Mouse (Mus musculus) hindbrain, embryonic 15.5 days (tissue): ENCODE measurements around the gene Herc6. TPM values are rescaled to one million over a fixed set of nuclear protein-coding genes. Genes with fewer than 3 reads are reported as not detected.
A peak's percentile ranks its signal among the peaks of the same experiment; 100 is the strongest.

Source experiments
- ATAC-seq: fragments of 200-750 bp; cut with Nextera tagmentation; 2 replicates; pipeline ENCODE4 v1.8.0; 2017; ENCODE audit warnings: low read depth, moderate number of reproducible peaks, moderate TSS enrichment; ENCODE audit not compliant: low FRiP score
- H3K27ac ChIP-seq: fragments of 300-500 bp; sonication (generic); replicated peaks from 2 replicates; pipeline ENCODE4 v1.5.1; 2015; ENCODE audit warnings: mild to moderate bottlenecking, inconsistent platforms
- H3K27me3 ChIP-seq: fragments of 300-500 bp; sonication (generic); 2 replicates; pipeline ENCODE4 v1.6.1; 2015; ENCODE audit warnings: control low read depth, inconsistent platforms
- H3K36me3 ChIP-seq: fragments of 300-500 bp; sonication (generic); 2 replicates; pipeline ENCODE4 v1.6.1; 2015; ENCODE audit warnings: control low read depth, inconsistent platforms
- H3K4me1 ChIP-seq: fragments of 300-500 bp; sonication (generic); replicated peaks from 2 replicates; pipeline ENCODE4 v1.6.1; 2015; ENCODE audit warnings: control low read depth, inconsistent platforms
- H3K4me2 ChIP-seq: fragments of 300-500 bp; sonication (generic); 2 replicates; pipeline ENCODE4 v1.6.1; 2015; ENCODE audit warnings: moderate library complexity, mild to moderate bottlenecking, inconsistent platforms
- H3K4me3 ChIP-seq: fragments of 300-500 bp; sonication (generic); 2 replicates; pipeline ENCODE4 v1.5.1; 2015; ENCODE audit warnings: mild to moderate bottlenecking, inconsistent platforms
- H3K9ac ChIP-seq: fragments of 300-500 bp; sonication (generic); 2 replicates; pipeline ENCODE4 v1.6.1; 2015; ENCODE audit warnings: inconsistent platforms
- H3K9me3 ChIP-seq: fragments of 300-500 bp; sonication (generic); 2 replicates; pipeline ENCODE4 v1.6.1; 2016; ENCODE audit warnings: control low read depth, inconsistent platforms
- WGBS: fragments of 180-500 bp; shearing (Covaris S2); methylation state at CpG from one replicate; pipeline ENCODE4 v1.1.7; 2015; 5-methylcytosine and 5-hydroxymethylcytosine counted together
- polyA plus RNA-seq: library from polyadenylated mRNA; unstranded; fragments of >200 nt; fragmentation: Nextera tagmentation; extraction: Ambion mirVana; gene quantifications from 2 replicates; pipeline ENCODE4 v1.2.1, GENCODE M21; 2015

Herc6 gene
- polyA plus RNA-seq, 1 experiment from 2014 or later, result 1.3 TPM

DNA sequence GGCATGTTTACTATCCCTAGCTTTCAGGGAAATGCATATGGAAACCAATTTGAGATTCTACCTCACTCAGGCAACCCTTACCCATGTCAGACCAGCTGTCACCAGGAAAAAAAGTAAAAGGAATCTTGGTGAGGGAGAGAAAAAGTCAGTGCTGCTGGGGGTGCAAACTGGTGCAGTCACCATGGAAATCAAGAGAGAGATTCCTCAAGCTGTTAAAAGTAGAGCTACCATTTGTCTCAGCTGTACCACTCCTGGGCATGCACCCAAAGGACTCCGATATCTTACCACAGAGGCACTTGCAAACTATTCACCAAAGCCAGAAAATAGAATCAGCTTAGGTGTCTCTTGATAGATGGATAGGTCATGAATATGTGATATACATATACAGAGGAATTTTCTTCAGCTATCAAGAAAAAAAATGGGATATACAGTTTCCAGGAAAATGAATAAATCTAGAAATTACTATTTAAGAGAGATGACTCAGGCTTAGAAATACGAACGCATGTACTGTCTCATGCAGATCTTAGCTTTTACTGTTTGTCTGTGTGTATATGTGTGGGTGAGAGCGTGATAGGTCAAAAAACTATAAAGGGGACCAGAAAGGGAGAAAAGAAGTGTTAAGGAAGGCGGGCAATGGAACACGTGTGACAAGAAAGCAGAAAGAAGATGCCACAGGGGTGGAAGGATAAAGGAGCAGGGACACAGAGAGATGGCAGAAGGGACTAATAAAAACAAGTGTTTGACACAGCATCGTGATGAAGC lies 24.9 kb downstream of the Herc6 start:
- H3K4me1 ChIP-seq, result no peaks in the 10 kb centered on the region
- 92% methylated on average over 7 of the region's 7 CpGs for WGBS
- no peak for ATAC-seq

DNA sequence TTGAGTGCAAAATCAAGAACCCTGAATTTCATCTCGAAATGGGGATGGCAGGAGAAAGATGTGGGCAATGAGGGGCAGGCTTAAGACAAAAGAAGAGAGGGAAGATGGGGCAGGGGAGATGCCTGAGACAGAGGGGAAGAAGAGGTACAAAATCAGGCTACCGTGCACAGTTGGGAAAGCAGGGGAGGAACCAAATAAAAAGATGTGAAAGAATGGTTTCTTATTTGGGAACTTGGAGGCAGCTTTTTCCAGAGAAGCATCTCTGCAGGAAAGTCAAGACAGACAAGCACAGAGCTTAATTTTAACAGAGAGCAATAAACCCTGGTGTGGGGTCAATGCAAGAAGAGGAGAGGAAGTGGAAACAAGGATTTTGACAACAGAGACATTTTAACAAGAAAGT lies 27.2 kb downstream of the Herc6 start:
- Histone ChIP-seq H3K4me3 (no peak overlapping the region), H3K4me2 (no peak overlapping the region), H3K36me3 (no peaks in the 10 kb centered on the region), H3K4me1 (no peaks in the 10 kb centered on the region), H3K27me3 (no peaks in the 10 kb centered on the region), H3K9me3 (no peaks in the 10 kb centered on the region), H3K9ac (no peak overlapping the region), H3K27ac (no peak overlapping the region)
- ATAC-seq, result no peak
- 90% methylated on average over 2 of the region's 2 CpGs for WGBS

More for the DNA sequence above, 24.9 kb downstream of the Herc6 start:
- Histone ChIP-seq H3K9me3 (no peaks in the 10 kb centered on the region), H3K4me2 (no peak overlapping the region), H3K9ac (no peak overlapping the region), H3K27ac (no peak overlapping the region), H3K4me3 (no peak overlapping the region), H3K36me3 (no peaks in the 10 kb centered on the region), H3K27me3 (no peaks in the 10 kb centered on the region)

DNA sequence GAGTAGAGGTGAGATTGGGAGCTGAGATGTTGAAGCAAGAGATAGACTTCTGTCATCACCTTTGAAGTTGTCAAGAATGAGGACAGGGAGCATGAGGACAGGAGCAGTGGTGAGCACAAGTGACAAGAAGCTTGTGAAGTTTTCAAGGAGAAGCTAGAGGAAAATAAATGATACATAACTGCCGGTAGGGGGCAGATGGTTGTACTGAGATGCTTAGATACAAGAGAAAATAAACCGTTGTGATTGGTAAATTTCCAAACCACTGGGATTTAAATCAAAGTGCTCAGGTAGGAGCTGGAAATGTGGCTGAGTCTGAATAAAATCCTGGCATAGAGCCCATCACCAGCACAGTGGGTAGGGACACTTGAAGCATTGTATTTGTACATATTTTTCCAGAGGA lies 28.8 kb downstream of the Herc6 start:
- Histone ChIP-seq H3K4me3 (no peak overlapping the region), H3K4me1 (no peaks in the 10 kb centered on the region), H3K4me2 (no peak overlapping the region), H3K27me3 (no peaks in the 10 kb centered on the region), H3K36me3 (no peaks in the 10 kb centered on the region), H3K9ac (no peak overlapping the region), H3K27ac (no peak overlapping the region), H3K9me3 (no peaks in the 10 kb centered on the region)
- WGBS, result 53% methylated on average over 2 of the region's 2 CpGs
- no peak for ATAC-seq

DNA sequence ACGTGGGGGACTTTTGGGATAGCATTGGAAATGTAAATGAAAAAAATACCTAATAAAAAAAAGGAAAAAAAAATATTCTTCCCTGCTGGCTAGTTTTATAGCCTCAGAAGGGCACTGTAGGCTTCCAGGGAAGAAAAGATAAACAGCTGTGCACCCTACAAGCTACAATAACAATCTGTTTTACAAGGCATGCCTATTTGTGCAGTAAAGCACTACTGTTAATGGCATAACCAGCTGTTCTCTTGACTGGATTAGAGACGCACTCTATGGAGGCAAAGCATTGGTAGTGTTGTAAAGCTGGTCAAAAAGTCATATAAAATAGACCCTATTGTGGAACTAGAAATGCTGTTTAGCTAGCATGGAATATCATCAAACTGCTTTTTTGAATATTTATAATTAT lies 35.0 kb downstream of the Herc6 start:
- Histone ChIP-seq H3K9me3 (no peaks in the 10 kb centered on the region), H3K9ac (no peak overlapping the region), H3K27me3 (no peaks in the 10 kb centered on the region), H3K4me2 (no peak overlapping the region), H3K36me3 (no peaks in the 10 kb centered on the region), H3K27ac (no peak overlapping the region), H3K4me1 (no peaks in the 10 kb centered on the region), H3K4me3 (no peak overlapping the region)
- WGBS, result 79% methylated on average over 2 of the region's 2 CpGs
- ATAC-seq, result no peak

DNA sequence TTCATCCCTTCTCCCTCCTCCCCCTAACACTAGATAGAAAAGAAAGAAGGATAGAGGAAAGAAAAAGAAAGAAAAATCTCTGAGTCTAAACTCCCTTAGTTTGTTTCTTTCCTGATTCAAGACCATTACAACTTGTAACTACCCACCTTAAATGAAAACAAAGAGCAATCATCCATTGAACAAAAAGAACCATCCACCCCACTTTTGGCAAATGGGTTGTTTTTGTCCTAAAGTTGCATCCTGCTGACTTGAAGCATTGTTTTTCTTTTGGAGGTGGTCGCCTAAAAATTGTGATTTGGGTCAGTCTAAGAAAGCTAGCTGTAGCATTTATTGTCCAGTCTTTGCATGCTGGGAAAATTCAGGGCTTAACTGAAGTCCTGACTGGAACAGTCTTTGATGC lies 58.7 kb downstream of the Herc6 start:
- H3K27me3 ChIP-seq, result no peaks in the 10 kb centered on the region
- no peak for ATAC-seq
- WGBS, result 37% methylated on average over 1 of the region's 1 CpGs
- no peaks in the 10 kb centered on the region for H3K36me3 ChIP-seq
- H3K9me3 ChIP-seq, result no peaks in the 10 kb centered on the region
- no peak overlapping the region for H3K9ac ChIP-seq
- no peak overlapping the region for H3K4me2 ChIP-seq
- H3K4me1 ChIP-seq, result no peaks in the 10 kb centered on the region
- no peak overlapping the region for H3K4me3 ChIP-seq
- H3K27ac ChIP-seq, result no peak overlapping the region

DNA sequence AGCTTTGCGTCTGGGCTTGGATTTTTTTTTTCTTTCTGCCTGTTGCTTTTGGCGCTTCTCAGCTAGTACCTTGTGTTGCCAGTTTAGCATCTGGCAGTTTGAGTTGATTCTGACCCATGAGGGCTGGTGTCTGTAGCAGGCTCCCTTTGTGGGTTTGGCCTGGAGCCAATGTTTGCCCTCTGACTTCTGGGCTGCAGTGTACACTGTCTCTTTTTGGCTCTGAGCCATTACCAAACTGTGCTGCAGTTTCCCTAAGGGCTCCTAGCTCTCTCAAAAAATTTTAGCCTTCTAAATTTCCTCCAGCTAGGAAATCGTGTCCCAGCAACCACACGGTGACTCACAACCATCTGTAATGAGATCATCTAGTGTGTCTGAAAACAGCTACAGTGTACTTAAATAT lies 61.0 kb downstream of the Herc6 start:
- 33% methylated on average over 4 of the region's 4 CpGs for WGBS
- no peaks in the 10 kb centered on the region for H3K27me3 ChIP-seq

DNA sequence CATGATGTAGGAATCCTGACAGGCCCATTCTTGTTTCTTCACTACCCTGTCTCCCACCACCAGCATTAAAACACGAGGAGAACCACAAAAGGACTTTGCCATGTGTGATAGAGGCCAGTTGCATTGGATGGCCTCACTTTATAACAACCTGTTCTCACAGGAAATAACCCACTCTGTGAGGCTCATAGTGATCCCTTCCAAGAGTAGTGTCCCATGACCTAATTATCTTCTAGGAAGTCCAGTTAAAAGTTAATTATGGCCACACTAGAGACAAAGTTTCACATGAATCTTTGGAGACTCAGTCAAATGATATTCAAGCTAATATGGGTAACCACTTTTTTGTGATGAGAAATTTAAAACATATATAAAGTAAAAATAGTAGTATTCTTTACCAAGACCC lies 66.5 kb downstream of the Herc6 start:
- no peak overlapping the region for H3K9ac ChIP-seq
- no peaks in the 10 kb centered on the region for H3K4me1 ChIP-seq
- H3K4me3 ChIP-seq, result no peak overlapping the region
- no peak for ATAC-seq
- WGBS, result 62% methylated on average over 1 of the region's 1 CpGs
- no peaks in the 10 kb centered on the region for H3K36me3 ChIP-seq
- no peaks in the 10 kb centered on the region for H3K9me3 ChIP-seq
- no peak overlapping the region for H3K4me2 ChIP-seq
- no peaks in the 10 kb centered on the region for H3K27me3 ChIP-seq
- H3K27ac ChIP-seq, result no peak overlapping the region

More for the DNA sequence above, 61.0 kb downstream of the Herc6 start:
- peak; percentile 98 for ATAC-seq
- no peak overlapping the region for H3K27ac ChIP-seq
- H3K4me1 ChIP-seq, result no peaks in the 10 kb centered on the region
- no peak overlapping the region for H3K4me3 ChIP-seq
- no peaks in the 10 kb centered on the region for H3K9me3 ChIP-seq
- H3K4me2 ChIP-seq, result no peak overlapping the region
- H3K9ac ChIP-seq, result no peak overlapping the region
- H3K36me3 ChIP-seq, result no peaks in the 10 kb centered on the region

DNA sequence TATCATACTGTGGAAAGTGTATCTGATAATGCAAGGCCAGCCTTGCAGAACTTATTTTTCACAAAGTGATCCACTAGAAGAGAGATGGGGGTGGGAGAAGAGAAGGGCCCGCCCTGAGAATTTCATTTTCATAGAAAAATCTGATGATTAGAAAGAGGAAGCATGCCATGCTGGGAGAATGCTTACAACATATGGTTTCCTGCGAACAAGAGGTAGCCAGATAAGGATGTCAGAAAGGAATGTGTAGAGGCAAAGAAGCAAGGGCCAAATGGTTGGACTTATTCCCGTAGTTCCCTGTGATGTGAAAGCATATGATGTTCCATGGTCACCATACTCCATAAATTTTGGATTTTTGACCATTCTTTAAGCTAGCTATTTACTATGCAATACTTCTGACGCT lies 80.5 kb downstream of the Herc6 start:
- Histone ChIP-seq H3K9ac (no peak overlapping the region), H3K4me1 (no peaks in the 10 kb centered on the region), H3K4me2 (no peak overlapping the region), H3K4me3 (no peak overlapping the region), H3K36me3 (no peaks in the 10 kb centered on the region), H3K27ac (no peak overlapping the region), H3K9me3 (no peaks in the 10 kb centered on the region), H3K27me3 (no peaks in the 10 kb centered on the region)
- ATAC-seq, result no peak
- 93% methylated on average over 4 of the region's 4 CpGs for WGBS

DNA sequence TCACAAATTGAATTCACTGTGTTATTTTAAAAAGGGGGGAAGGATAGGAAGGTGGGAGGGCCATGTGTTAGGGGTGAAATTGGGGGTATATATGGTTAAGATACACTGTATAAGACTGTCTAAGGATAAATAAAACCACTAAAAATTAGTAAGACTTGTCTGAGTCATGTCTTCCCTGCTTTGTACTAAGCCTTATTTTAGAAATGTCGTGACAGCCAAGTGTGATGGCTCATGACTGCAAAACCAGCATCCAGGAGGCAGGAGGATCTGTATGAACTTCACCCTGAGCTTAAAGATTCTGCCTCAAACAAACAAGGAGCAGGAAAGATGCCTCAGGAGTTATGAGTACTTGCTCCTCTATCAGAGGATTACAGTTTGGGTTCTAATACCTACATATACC lies 103.4 kb downstream of the Herc6 start:
- ATAC-seq, result no peak
- 97% methylated on average over 1 of the region's 1 CpGs for WGBS
- Histone ChIP-seq H3K9me3 (0 out of 2 replicates have a peak, but pooled peaks cover 3% of the 10 kb centered on the region), H3K27ac (no peak overlapping the region), H3K36me3 (peaks cover 3% of the 10 kb centered on the region; the same call in 1 of the 2 replicates), H3K9ac (no peak overlapping the region), H3K4me3 (no peak overlapping the region), H3K4me1 (no peaks in the 10 kb centered on the region), H3K4me2 (no peak overlapping the region), H3K27me3 (no peaks in the 10 kb centered on the region)

DNA sequence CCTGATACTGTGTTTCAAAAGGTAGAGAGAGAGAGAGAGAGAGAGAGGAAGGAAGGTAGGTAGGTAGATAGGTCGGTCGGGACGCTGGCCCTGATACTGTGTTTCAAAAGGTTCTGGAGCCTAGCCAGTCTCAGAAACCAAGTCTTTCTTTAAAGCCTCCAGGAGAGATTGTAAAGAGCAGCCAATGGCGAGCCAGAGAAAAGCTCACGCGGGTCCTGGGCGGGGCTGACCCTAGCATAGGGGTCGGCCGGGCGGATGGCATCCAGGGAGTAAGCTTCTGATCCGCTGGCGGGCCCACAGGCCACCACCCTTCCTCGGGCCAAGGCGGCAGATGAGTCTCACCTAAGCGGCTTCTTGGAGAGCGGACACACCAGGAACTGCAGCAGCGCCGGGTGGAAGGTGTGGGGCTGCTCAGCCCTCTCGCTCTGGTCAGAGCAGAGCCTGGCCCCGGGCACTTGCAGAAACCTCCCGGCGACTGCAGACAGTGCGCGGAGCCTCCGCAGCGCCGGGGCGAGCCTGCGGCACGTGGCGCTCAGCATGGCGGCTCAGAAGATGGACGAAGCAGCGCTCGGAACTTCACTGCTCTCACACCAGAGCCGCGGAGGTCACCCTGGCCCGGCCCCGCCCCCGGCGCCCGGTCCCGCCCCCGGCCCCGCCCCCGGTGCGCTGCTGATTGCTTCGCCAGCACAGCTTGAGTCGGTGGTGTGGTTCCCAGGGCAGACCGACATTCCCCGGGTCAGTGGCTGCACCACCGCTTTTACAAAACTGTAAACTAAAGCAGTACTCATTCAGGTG lies 110.9 kb downstream of the Herc6 start, which contains the start of gene Pyurf:
Pyurf (minus strand) TSS at position 612 of the 795 bp plus-strand sequence.
- Histone ChIP-seq H3K36me3 (peaks cover 6% of the 10 kb centered on the region; the same call in 1 of the 2 replicates), H3K9me3 (no peaks in the 10 kb centered on the region), H3K4me2 (peak within 1 kb of the TSS; percentile 63), H3K27ac (peak within 1 kb of the TSS; percentile 88), H3K4me1 (peaks cover 4% of the 10 kb centered on the region; the same call in 1 of the 2 replicates), H3K27me3 (no peaks in the 10 kb centered on the region), H3K9ac (peak within 1 kb of the TSS; percentile 66), H3K4me3 (peak within 1 kb of the TSS; percentile 68)
- ATAC-seq, result peak; percentile 98
- under 1% methylated on average over 49 of the region's 52 CpGs for WGBS

DNA sequence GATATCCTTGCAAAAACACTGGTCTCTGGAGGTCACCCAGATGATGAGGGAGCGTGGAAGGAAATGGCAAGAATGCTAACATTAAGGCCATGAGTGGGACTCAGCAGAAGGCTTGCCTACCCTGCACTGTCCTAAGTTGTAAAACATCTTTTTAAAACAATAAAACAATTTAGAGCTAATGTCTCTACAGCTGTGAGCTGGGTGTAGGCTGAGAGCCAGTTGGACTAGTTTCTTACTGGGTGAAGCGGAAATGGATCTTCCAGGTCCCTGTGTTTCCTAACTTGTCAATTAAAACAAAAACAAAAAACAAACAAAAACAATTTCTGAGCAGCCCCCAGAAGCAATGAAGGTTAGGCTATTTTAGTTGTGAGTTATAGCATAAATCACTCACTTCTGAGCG lies 112.3 kb downstream of the Herc6 start:
- Histone ChIP-seq H3K4me2 (no peak overlapping the region), H3K27ac (no peak overlapping the region), H3K4me3 (no peak overlapping the region), H3K4me1 (peaks cover 4% of the 10 kb centered on the region; the same call in 1 of the 2 replicates), H3K9me3 (no peaks in the 10 kb centered on the region), H3K9ac (no peak overlapping the region), H3K27me3 (no peaks in the 10 kb centered on the region), H3K36me3 (0 out of 2 replicates have a peak, but pooled peaks cover 6% of the 10 kb centered on the region)
- no peak for ATAC-seq
- 92% methylated on average over 3 of the region's 3 CpGs for WGBS

DNA sequence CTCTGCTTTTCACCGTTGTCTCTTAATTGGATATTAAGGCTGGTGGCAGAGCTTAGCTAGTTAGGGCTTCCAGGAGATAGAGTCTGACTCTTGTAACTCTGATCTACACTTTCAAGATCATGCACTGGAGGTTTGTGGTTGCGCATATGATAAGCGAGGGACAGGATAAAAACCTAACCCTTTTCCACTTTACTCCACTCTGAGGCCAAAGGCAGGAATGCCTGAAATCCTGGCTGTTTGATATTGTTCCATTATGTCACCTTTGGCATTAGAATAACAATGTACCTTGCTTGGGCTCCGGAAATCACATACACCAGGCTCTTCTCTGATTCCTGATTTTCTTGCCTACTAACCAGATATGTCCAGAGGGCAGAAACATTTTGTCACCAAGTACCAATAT lies 120.9 kb downstream of the Herc6 start:
- Histone ChIP-seq H3K4me2 (peak overlapping the region; percentile 62), H3K4me3 (peak overlapping the region; percentile 69), H3K27me3 (no peaks in the 10 kb centered on the region), H3K9ac (peak overlapping the region; percentile 37), H3K9me3 (no peaks in the 10 kb centered on the region), H3K4me1 (peaks cover 25% of the 10 kb centered on the region), H3K27ac (peak overlapping the region; percentile 98), H3K36me3 (no peaks in the 10 kb centered on the region)
- no peak for ATAC-seq
- 36% methylated on average over 4 of the region's 4 CpGs for WGBS
